Mouse (Mus musculus) testis, adult 2 months (tissue): ENCODE results near the gene Psmd2. TPM values are rescaled to one million over a fixed set of nuclear protein-coding genes. Genes with fewer than 3 reads are reported as not detected.

ENCODE experiments used
- H3K27ac ChIP-seq: fragments of 200-500 bp; 2 replicates; pipeline ENCODE4 v1.5.1; 2012; ENCODE audit warnings: low read depth, low read length; ENCODE audit not compliant: control insufficient read depth, insufficient read depth
- H3K27me3 ChIP-seq: fragments of 200-500 bp; 2 replicates; pipeline ENCODE4 v1.6.1; 2012; ENCODE audit warnings: mild to moderate bottlenecking, low read length, moderate library complexity; ENCODE audit not compliant: control insufficient read depth, insufficient read depth
- H3K36me3 ChIP-seq: fragments of 200-500 bp; 2 replicates; pipeline ENCODE4 v1.6.1; 2012; ENCODE audit warnings: mild to moderate bottlenecking, low read length; ENCODE audit not compliant: control insufficient read depth, insufficient read depth
- H3K4me1 ChIP-seq: fragments of 200-500 bp; 2 replicates; pipeline ENCODE4 v1.6.1; 2012; ENCODE audit warnings: low read length; ENCODE audit not compliant: control insufficient read depth, insufficient read depth
- H3K4me3 ChIP-seq: fragments of 200-500 bp; 2 replicates; pipeline ENCODE4 v1.5.1; 2012; ENCODE audit warnings: low read depth, mild to moderate bottlenecking, low read length, moderate library complexity, mixed read lengths; ENCODE audit not compliant: control insufficient read depth
- CTCF ChIP-seq: fragments of 200-500 bp; IDR thresholded peaks from 2 replicates; pipeline ENCODE4 v1.5.1; 2012; ENCODE audit warnings: low read depth, mild to moderate bottlenecking, inconsistent platforms, low read length, moderate library complexity; ENCODE audit not compliant: control insufficient read depth, insufficient read depth, insufficient replicate concordance
- POLR2A ChIP-seq: fragments of 200-500 bp; IDR thresholded peaks from 2 replicates; pipeline ENCODE4 v1.6.1; 2012; ENCODE audit warnings: low read depth, mild to moderate bottlenecking, inconsistent platforms, low read length, moderate library complexity; ENCODE audit not compliant: control insufficient read depth
- polyA plus RNA-seq: library from polyadenylated mRNA; depleted of rRNA; stranded (reverse); fragments of >200 nt; gene quantifications from 2 replicates; pipeline ENCODE4 v1.2.3, GENCODE M21; 2012

Psmd2 gene
- polyA plus RNA-seq, 1 experiment, result 287 TPM

DNA sequence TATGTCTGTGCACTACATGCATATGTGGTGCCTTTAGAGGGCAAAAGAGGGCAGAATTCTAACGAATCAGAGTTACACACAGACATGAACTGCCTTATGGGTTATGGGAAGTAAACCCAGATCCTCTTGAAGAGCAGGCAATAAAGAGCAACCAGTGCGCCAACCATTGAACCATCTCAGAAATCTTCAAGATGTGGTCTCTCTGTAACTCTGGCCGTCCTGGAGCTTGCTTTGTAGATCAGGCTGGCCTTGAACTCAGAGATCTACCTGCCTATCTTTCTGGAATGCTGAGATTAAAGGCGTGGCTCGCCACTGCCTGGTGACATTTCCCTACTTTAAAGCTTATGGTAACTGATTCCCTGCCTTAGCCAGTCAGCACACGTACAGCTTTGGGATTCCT lies 20.4 kb downstream of the Psmd2 start:
- Histone ChIP-seq H3K4me3 (no peak overlapping the region), H3K36me3 (peaks cover 1% of the 10 kb centered on the region; the same call in 1 of the 2 replicates), H3K27ac (no peak overlapping the region), H3K27me3 (no peaks in the 10 kb centered on the region), H3K4me1 (peaks cover 9% of the 10 kb centered on the region)
- no peak for TF ChIP-seq POLR2A
- TF ChIP-seq CTCF, result no peak

DNA sequence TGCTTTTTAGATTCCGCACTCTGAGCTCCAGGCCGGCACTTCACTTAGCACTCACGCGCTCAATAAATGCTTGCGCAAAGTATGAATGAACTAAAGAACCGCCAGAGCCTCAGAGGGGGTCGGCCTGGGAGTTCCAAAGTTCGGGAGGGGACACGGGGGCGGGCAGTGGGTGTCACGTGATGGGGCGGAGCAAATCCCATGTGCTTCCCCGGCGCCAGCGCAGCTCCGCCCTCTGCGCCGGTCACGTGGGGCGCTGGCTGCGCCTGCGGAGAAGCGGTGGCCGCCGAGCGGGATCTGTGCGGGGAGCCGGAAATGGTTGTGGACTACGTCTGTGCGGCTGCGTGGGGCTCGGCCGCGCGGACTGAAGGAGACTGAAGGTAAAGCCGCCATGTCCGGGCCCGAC lies 21.0 kb downstream of the Psmd2 start:
- H3K4me3 ChIP-seq, result peak overlapping the region; percentile 89
- H3K4me1 ChIP-seq, result peaks cover 9% of the 10 kb centered on the region

DNA sequence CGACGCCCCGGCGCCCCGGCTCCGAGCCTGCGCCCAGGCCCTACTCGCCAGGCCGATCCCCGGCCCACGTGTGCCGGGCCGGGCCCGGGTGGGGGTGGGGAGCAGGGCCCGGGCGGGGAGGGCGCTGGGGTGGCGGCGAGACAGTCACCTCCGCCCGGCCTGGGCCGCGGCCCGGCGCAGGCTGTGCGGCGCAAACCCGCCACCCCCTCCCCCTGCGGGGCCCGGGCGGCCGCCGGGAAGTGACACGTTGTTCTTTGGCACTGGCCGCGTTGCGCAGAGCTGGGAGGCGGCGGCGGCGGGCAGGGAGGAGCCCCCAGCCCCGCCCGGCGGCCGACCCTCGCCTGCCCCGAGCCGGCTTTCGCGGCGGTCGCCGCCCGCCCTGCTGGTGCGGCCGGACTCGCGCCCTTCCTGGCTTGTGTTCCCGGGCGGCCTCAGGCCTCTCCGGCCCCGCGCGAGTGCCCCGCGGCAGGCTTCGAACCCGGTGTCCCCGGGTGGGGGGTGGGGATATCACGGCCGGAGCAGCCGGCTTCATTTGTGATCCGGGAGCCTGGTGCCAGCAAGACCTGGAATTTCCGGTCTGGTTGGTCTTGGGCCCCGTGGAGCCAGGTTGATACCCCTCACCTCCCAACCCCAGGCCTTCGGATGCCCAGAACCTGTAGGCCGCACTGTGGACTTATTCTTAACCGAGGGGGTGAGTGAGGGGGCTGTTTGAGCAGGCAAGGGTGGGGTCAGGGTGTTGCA lies 21.7 kb downstream of the Psmd2 start:
- no peaks in the 10 kb centered on the region for H3K27me3 ChIP-seq
- H3K4me1 ChIP-seq, result peaks cover 9% of the 10 kb centered on the region
- peak overlapping the region; percentile 55 for H3K27ac ChIP-seq
- H3K36me3 ChIP-seq, result peaks cover 4% of the 10 kb centered on the region
- TF ChIP-seq CTCF (no peak), POLR2A (no peak)
- H3K4me3 ChIP-seq, result peak overlapping the region; percentile 89

More for the DNA sequence above, 21.0 kb downstream of the Psmd2 start:
- peaks cover 1% of the 10 kb centered on the region; the same call in 1 of the 2 replicates for H3K36me3 ChIP-seq
- TF ChIP-seq POLR2A (peak; percentile 89), CTCF (no peak)
- no peaks in the 10 kb centered on the region for H3K27me3 ChIP-seq
- H3K27ac ChIP-seq, result no peak overlapping the region

DNA sequence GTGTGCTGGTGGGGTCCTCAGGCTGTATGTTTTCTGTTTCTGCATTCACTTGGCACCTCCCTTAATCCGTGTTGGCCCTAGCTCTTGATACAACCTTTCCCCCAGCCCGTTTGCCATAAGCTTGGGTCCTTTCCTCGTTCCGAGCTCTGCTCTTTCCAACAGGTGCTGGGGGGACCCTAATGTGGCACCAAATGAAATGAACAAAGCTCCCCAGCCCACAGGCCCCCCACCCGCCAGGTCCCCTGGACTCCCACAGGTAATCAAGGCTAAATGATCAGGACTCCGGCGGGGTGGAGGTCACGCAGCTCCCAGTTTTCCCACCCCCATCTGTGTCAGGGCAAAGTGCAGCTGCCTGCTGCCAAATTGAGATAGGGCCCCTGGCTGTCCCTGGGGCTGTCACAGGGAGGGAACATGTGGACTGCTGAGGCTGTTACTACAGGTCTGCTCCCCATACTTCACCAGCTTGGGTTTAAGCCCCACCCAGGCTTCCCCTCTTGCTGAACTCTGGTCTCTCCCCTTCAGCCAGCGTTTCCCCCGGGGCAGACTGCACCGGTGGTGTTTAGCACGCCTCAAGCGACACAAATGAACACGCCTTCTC lies 22.4 kb downstream of the Psmd2 start:
- H3K4me3 ChIP-seq, result peak overlapping the region; percentile 89
- peak overlapping the region; percentile 55; the same call in 1 of the 2 replicates for H3K27ac ChIP-seq
- H3K4me1 ChIP-seq, result peaks cover 9% of the 10 kb centered on the region
- no peak for TF ChIP-seq CTCF
- no peak for TF ChIP-seq POLR2A
- H3K36me3 ChIP-seq, result peaks cover 4% of the 10 kb centered on the region
- no peaks in the 10 kb centered on the region for H3K27me3 ChIP-seq

DNA sequence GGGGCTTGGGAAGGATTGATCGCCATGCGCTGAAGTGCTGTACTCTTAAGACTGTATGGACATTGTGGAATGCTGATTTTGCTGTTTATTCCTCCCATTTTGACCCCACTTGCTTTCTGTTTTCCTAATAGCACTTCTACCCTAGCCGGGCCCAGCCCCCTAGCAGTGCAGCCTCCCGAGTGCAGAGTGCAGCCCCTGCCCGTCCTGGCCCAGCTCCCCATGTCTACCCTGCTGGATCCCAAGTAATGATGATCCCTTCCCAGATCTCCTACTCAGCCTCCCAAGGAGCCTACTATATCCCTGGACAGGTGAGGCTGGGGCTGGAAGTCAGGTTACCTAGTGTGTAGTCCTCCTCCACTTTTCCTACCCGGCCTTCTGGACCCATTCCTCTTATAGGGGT lies 23.8 kb downstream of the Psmd2 start:
- TF ChIP-seq POLR2A, result no peak
- no peak for TF ChIP-seq CTCF
- H3K36me3 ChIP-seq, result peaks cover 12% of the 10 kb centered on the region
- no peak overlapping the region for H3K4me3 ChIP-seq
- no peak overlapping the region for H3K27ac ChIP-seq
- H3K27me3 ChIP-seq, result no peaks in the 10 kb centered on the region
- H3K4me1 ChIP-seq, result peaks cover 9% of the 10 kb centered on the region

DNA sequence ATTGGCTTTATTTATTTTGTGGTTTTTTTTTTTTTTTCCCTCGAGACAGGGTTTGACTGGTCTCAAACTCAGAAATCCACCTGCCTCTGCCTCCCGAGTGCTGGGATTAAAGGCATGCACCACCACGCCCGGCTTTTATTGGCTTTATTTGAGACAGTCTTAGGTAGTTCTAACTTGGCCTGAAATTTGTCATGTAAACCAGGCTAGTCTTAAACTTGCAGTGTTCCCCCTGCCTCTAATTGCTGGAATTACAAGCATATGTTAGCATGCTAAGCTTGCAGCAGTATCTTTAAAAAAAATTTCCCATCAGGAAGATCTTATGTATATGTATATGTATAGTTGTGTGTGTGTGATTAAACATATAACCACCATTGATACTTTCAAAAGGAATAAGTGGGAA lies 25.2 kb downstream of the Psmd2 start:
- H3K4me1 ChIP-seq, result peaks cover 9% of the 10 kb centered on the region
- TF ChIP-seq POLR2A, result no peak
- no peak for TF ChIP-seq CTCF
- peaks cover 16% of the 10 kb centered on the region for H3K36me3 ChIP-seq
- H3K4me3 ChIP-seq, result no peak overlapping the region
- no peaks in the 10 kb centered on the region for H3K27me3 ChIP-seq
- H3K27ac ChIP-seq, result no peak overlapping the region

DNA sequence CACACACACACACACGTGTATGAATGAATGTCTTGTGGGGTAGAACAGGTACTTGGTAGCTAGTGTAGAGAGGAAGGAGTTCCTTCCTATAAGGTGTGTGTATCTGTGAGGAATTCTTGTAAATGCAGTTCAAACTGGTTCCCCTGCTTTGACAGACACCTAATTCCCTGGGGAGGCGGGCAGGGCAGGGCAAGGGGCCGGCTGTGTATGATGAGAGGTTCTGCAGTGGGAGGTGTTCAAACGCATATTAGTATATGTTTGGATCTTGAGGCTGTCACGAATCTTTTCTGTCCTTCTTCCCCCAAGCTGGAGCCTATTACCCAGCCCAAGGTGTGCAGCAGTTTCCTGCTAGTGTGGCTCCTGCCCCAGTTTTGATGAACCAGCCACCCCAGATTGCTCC lies 25.9 kb downstream of the Psmd2 start:
- H3K36me3 ChIP-seq, result peaks cover 16% of the 10 kb centered on the region
- no peaks in the 10 kb centered on the region for H3K27me3 ChIP-seq
- no peak for TF ChIP-seq CTCF
- no peak for TF ChIP-seq POLR2A
- peak overlapping the region; percentile 85 for H3K27ac ChIP-seq
- H3K4me1 ChIP-seq, result peaks cover 9% of the 10 kb centered on the region
- H3K4me3 ChIP-seq, result peak overlapping the region; percentile 76
